Mouse (Mus musculus) G1E (cell line): Measurements from ENCODE around the gene Med24.

ENCODE experiments used
- CTCF ChIP-seq: IDR thresholded peaks from 2 replicates; pipeline ENCODE4 v1.5.1; 2012; ENCODE audit warnings: low read depth, low read length, inconsistent platforms, mixed read lengths
- GATA1 ChIP-seq: IDR thresholded peaks from 2 replicates; pipeline ENCODE4 v1.6.1; 2012; ENCODE audit warnings: borderline replicate concordance, low read length, inconsistent platforms, mixed read lengths
- TAL1 ChIP-seq: conservative IDR thresholded peaks from 2 replicates; pipeline ENCODE4 v1.6.1; 2012; ENCODE audit warnings: low read depth, low read length, inconsistent platforms, mixed read lengths

- TF ChIP-seq CTCF (peak; percentile 20; the same call in 1 of the 2 replicates), TAL1 (no peak), GATA1 (no peak)
Observed at GRCm38 (mm10) chr11:98762756-98763501, 33.7 kb upstream of the Med24 start.
